Mouse (Mus musculus): ENCODE measurements around the gene Arid1a.

- TF ChIP-seq CTCF (IDR thresholded peaks at IDR 0.05; ENCODE audit: borderline replicate concordance, insufficient read depth, low read depth, low read length) (no peak), POLR2A (IDR thresholded peaks at IDR 0.05; ENCODE audit: borderline replicate concordance, insufficient read depth, low read length) (no peak)
Measured at GRCm38 (mm10) chr4:133629191-133629590, 127.4 kb downstream of the Arid1a start.
